Mouse (Mus musculus): ENCODE results near the gene Lypd4. TPM values are rescaled to one million over a fixed set of nuclear protein-coding genes. Genes with fewer than 3 reads are reported as not detected.
A peak's percentile ranks its signal among the peaks of the same experiment; 100 is the strongest.
"Not testable (repeated sequence)": the region's sequence is repeated elsewhere in the genome, so short reads cannot be mapped to it uniquely, and the experiment has no call there.

The Lypd4 gene
- total RNA-seq, 2 experiments from 2014 or later: not detected

DNA sequence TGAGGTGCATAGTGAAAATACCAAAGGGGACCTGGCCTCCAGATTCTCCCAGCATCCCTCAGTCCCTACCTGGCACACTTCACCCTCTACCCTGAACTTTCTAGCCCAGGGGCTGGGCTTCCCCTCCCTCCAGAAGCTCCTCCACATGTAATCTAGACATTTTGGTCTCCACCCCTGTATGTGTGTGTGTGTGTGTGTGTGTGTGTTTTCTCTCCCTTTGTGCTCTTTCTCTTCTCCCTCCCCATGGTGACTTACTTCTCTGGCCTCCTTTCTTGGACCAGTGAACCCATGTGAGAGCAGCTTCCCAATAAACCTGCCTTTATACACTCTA lies 16.5 kb downstream of the Lypd4 start:
- ATAC-seq (replicated peaks; ENCODE audit: low FRiP score, poor library complexity, severe bottlenecking): peak; percentile 57; the same call in 1 of the 2 replicates

DNA sequence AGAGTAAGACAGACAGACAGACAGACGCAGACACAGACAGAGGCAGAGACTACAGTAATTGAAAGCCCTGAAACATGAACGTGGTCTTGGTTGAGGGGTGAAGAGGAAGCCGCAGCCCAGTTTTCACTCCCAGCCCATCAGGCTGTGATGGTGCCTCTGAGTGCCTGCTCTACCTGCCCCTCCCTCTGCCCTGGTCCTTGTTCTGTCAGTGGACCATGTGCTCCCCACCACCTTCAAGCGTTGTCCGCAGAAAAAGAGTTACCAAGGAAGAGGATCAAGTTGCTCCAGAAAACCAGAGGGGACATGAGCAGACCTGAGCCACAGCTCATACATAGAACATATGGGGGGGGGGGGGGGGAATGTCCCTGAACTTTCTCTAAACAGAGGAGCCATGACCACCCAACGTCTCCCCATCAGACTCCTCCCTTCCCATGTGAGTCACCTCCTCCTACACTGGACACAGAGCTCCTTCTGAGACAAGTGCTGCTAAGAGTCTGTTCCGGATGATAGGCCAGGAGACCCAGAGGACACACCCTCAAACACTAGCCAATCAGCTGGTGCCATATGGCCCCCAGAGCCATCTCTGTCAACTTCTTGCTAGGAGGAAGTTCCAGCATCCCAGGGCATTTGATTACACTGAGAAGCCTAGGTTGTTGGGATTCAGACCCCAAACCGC lies 17.0 kb downstream of the Lypd4 start:
- peak; percentile 91 for ATAC-seq (replicated peaks; ENCODE audit: low FRiP score, poor library complexity, severe bottlenecking)

DNA sequence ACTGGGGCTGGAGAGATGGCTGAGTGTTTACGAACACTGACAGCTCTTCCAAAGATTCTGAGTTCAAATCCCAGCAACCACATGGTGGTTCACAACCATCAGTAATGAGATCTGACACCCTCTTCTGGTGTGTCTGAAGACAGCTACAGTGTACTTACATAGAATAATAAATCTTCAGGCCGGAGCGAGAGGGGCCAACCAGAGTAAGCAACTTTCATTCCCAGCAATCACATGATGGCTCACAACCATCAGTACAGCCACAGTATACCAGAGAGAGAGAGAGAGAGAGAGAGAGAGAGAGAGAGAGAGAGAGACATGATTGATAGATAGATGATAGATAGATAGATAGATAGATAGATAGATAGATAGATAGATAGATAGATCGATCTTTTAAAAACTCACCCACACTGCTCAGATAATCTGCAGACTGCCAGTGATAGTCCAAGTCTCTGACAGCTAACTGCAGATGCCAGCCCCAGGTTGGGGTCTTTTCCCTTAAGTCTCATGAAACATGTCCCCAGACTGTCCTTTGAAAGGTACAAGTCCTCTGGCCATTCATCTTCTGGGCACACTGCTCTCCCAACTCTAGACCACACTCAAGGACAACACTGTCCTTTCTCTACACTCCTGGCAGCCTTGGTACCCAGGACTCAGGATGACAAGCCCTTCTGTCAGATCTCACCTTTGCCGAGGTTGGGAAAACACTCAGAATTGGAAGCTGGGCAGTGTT lies 18.0 kb downstream of the Lypd4 start:
- ATAC-seq (replicated peaks; ENCODE audit: low FRiP score, poor library complexity, severe bottlenecking): no peak

DNA sequence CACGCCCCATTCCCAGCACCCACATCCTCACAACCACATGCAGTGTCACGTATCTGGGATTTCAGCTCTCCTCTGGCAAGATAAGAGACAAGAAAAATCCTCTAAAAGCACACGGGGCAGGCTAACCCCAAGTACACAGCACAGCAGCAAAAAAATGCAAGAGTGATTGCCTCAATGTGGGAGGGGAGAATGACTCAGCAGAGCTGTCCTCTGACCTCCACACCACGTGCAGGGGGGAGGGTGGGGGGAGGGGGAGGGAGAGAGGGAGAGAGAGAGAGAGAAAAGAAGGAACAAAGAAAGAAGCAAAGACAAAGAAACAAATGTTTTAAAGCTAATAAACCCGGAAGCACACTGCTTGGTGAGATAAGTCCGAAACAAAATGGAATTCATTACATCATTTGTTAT lies 18.8 kb downstream of the Lypd4 start:
- peak; percentile 69 for ATAC-seq (replicated peaks; ENCODE audit: low FRiP score, poor library complexity, severe bottlenecking)

DNA sequence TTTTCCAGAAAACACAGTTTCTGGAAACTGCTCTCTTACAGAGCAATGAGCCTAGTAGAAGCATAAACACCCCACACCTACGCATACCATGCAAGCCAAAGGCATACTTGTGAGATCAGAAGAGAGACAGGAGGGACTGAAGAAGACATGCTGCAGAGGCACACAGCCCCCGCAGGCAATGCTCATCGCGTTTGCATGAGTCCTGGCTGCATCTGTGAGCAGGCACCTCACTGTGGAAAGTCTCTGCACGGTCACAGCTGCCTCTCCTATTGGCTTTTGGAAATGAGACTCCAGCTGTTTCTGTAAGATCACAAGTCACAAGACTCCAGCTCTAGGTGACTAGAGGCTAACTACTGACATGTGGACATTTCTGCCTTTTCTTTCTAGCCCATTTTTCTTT lies 19.6 kb downstream of the Lypd4 start:
- no peak for ATAC-seq (replicated peaks; ENCODE audit: low FRiP score, poor library complexity, severe bottlenecking)

DNA sequence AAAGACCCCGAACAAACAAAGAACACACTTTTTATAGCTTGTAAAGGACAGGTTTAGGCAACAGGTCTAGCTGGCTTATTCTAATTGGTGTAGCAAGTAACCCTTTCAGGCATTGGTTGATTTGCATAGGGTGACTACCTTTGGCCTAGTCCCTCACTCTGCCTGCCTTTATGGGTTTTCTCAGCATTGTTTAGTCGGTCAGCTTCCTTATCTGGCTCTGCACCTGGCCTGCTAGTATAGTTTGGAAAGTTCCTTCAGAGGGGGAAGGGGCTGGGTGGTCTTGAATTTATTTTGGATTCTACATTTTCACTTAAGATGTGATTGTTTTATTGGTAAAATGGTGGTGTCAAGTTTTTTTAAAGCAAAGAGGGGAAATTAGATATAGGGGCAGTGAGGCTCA lies 23.2 kb downstream of the Lypd4 start:
- not testable (repeated sequence) for ATAC-seq (replicated peaks; ENCODE audit: low FRiP score, poor library complexity, severe bottlenecking)

DNA sequence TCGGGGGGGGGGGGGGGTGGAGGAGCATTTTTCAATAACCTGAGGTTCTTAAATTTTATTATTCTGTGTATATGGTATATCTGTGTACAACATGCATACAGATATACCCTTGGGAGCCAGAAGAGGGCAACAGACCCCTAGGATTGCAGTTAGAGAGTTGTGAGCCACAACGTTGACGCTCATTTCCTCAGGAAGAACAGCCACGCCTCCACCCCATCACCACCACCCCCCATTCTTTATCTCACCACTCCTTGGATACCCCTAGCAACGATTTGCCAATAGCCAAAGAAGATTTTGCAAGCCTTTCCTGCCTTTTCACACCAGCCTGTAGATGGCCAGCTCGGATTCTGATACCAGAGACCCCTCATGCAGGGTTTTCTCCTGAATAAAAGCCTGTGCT lies 24.0 kb downstream of the Lypd4 start:
- no peak for ATAC-seq (replicated peaks; ENCODE audit: low FRiP score, poor library complexity, severe bottlenecking)

DNA sequence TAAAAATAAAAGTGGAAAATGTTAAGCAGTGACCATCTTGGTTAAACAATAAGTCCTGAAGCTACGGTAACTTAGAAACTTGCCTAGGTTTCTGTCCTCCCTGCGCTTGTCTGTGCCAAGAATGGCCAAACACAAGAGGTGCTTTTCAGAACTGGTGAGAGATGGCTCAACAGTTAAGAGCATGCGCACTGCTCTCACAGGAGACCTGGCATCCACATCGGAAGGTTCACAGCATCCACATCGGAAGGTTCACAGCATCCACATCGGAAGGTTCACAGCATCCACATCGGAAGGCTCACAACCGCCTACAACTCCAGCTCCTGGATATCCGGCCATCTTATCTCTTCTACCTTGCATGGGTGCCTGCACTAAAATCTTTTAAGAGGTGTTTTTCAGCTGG lies 24.6 kb downstream of the Lypd4 start:
- ATAC-seq (replicated peaks; ENCODE audit: low FRiP score, poor library complexity, severe bottlenecking): no peak

DNA sequence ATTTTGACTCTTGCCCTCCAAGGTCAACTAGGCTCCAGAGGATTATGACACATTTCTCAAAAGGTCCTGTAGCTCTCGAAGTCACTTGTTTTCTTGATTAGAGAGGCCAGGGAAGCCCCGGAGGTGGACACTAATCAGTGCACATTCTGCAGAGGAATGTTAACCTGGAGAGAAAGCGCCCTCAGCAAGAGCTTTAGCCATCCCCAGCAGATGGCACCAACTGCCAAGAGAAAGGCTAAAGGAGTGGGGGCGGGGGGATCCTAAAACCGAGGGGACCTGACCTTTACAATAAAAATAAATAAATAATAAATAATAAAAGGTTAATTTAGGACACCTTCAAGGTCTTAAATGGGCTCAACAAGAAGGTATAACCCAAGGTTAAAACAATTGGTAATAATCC lies 25.6 kb downstream of the Lypd4 start:
- no peak for ATAC-seq (replicated peaks; ENCODE audit: low FRiP score, poor library complexity, severe bottlenecking)

DNA sequence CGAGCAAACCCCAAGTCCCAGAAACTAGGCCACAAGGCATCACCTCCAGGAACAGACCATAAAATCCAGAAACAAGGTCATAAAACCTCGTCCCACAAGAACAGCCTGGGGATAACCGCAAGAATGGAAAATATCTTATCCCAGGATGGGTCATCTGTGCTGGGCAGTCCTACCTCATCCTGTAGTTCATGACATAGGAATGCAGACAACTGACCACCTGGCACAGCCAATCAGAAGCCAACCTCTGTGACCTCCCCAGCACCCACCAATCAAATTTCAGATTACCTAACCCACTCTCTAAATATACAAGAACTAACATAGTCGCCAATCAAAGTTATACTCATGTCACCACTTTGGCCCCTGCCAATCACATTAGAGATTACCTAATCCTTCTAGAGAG lies 28.7 kb downstream of the Lypd4 start:
- ATAC-seq (replicated peaks; ENCODE audit: low FRiP score, poor library complexity, severe bottlenecking): no peak

DNA sequence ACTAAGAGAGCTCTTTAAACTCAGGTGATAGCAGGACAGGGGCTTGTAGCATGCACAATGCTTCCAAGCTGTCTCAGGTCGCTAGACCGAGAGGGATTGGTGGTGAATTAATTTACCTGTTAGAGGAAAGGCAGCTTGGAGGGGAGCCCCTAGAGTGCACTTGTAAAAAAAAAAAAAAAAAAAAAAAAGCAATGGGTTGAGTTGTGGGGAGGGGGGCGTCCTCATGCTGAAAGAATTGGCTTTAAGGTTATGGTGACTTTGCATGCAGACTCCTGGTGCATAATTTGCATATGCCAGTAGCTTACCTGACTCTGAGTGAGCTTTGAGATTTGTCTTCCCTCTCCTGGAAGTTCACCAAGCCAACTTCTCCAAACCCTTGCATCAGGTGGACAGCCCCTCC lies 29.4 kb downstream of the Lypd4 start:
- ATAC-seq (replicated peaks; ENCODE audit: low FRiP score, poor library complexity, severe bottlenecking): no peak

DNA sequence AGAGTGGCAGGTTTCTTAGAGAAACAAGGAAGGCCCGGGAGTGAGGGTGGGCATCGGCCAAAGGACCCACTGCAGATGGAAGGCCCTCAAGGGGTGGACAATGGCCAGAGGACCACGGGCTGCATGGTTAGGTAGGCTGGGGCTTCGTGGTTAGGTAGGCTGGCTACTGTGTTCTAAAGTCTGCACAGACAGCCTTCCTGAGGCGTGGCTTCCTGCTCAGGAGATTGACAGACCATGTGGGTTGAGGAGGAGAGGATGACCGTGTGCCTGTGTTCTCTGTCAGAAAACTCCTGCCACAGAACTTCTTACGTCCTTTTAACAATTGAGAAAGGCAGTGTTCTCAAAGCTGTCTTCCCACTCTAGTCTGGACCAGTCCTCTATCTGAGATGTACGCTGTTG lies 30.3 kb downstream of the Lypd4 start:
- no peak for ATAC-seq (replicated peaks; ENCODE audit: low FRiP score, poor library complexity, severe bottlenecking)

DNA sequence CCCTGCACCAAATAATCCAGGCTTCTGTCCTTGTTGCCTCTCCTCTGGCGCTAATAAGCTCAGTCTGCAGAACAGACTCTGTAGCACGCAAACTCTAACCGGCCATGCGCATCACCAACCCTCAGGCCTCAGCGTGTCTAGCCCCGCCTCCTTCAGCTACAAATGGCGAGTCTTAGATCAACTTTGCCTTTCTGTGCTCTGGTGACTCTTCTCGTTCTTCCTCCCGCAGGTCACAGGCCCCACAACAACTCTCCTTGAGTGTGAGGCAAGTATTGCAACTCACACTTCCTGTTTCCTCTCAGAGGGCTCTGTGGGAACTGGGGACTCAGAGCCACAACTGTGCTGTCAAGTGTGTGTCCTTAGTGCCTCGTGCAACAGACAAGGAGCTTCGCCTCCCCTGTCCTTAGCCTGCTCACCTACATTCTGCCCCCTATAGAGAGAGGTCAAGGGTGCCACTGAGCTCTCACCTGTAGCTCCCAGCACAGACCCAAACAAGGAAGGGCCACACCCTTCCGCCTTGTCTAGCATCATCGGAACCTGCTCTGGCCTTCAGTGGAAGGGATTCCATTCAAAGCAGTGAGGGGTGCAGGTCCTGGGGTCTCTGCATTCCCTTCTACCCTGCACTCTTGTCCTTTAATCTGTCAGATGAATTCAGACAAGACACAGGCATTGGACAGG lies 30.9 kb downstream of the Lypd4 start:
- 0 out of 2 replicates have a peak, but pooled peaks have one; percentile 20 for ATAC-seq (replicated peaks; ENCODE audit: low FRiP score, poor library complexity, severe bottlenecking)

DNA sequence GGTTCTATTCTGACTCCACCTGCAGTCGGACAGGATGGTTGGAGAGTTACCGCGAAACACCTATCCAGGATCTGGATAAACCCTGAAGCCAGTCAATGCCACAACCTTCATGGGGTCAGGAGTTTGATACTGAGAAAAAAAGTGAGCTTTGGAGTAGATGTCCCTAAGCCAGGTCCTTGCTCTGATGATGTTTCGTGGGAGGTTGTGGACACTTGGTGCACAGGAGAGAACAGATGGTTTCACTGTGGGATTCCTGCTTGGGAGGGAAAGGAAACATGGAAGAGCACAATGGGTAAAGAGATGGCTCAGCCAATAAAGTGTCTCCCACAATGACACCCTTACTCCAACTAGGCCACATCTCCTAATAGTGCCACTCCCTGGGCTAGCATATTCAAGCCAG lies 42.6 kb downstream of the Lypd4 start:
- no peak for ATAC-seq (replicated peaks; ENCODE audit: low FRiP score, poor library complexity, severe bottlenecking)

DNA sequence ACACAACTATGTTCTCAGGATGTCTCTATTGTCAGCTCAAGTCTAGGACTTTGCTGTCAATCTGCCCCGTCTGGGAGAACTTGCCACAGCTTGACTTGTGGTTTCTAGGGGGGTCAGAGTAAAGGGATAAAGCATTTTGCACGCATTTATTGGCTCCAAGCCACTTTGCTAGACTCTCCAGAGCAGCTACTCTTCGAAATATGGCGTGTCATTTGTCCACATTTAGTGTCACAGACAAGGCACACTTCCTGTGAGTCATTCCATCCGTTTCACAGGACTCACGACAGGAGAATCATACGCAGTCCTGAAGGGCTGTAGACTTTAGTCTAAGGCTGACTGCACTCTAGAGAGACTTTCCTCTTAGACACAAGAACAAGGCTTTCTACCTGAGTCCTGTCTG lies 45.3 kb downstream of the Lypd4 start:
- ATAC-seq (replicated peaks; ENCODE audit: low FRiP score, poor library complexity, severe bottlenecking): no peak

DNA sequence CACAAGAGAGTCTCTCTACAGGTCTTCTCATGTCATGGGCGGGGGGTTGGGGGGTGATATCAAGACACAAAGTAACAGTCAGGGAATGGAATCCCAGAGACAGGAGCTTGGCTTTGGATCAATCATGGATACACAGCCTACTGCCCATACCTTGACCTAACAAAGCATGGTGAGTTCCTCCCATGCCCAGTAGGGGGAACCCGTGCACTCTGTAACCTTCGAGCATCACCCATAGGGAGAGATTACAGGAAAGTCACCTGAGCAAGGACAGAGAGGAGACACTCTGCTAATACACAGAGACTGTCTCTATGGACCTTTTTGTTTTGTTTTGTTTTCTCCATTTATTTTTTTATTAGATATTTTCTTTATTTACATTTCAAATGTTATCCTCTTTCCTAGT lies 52.2 kb downstream of the Lypd4 start:
- ATAC-seq (replicated peaks; ENCODE audit: low FRiP score, poor library complexity, severe bottlenecking): peak; percentile 80

Other genes starting within 250 kb of the Lypd4 start
- not detected in 2 replicates for gene Lypd3, start 233.4 kb downstream of the Lypd4 start, total RNA-seq (2015; ENCODE audit: low replicate concordance)
- gene Lypd3, start 233.4 kb downstream of the Lypd4 start, total RNA-seq (2017; ENCODE audit: low replicate concordance): not detected in 2 replicates
- gene Tex101, start 193.3 kb downstream of the Lypd4 start, total RNA-seq (2015; ENCODE audit: low replicate concordance): not detected in 2 replicates
- gene Tex101, start 193.3 kb downstream of the Lypd4 start, total RNA-seq (2017; ENCODE audit: low replicate concordance): not detected in 2 replicates
- not detected in 2 replicates for gene BC049730, start 160.7 kb downstream of the Lypd4 start, total RNA-seq (2015; ENCODE audit: low replicate concordance)
- gene BC049730, start 160.7 kb downstream of the Lypd4 start, total RNA-seq (2017; ENCODE audit: low replicate concordance): not detected in 2 replicates
- gene Gm4763, start 143.0 kb downstream of the Lypd4 start, total RNA-seq (2015; ENCODE audit: low replicate concordance): not detected in 2 replicates
- gene Gm4763, start 143.0 kb downstream of the Lypd4 start, total RNA-seq (2017; ENCODE audit: low replicate concordance): not detected in 2 replicates
- gene Cd177, start 109.6 kb downstream of the Lypd4 start, total RNA-seq (2015; ENCODE audit: low replicate concordance): 66.3 and 90.3 TPM in 2 replicates
- gene Cd177, start 109.6 kb downstream of the Lypd4 start, total RNA-seq (2017; ENCODE audit: low replicate concordance): 93.1 and 113 TPM in 2 replicates
- 5.4 and 9.2 TPM in 2 replicates for gene Ceacam10, start 92.7 kb downstream of the Lypd4 start, total RNA-seq (2015; ENCODE audit: low replicate concordance)
- 3.9 and 9.7 TPM in 2 replicates for gene Ceacam10, start 92.7 kb downstream of the Lypd4 start, total RNA-seq (2017; ENCODE audit: low replicate concordance)
- gene Gm9844, start 7.7 kb downstream of the Lypd4 start, total RNA-seq (2015; ENCODE audit: low replicate concordance): not detected in 2 replicates
- gene Gm9844, start 7.7 kb downstream of the Lypd4 start, total RNA-seq (2017; ENCODE audit: low replicate concordance): 1.4 TPM in 1 of 2 replicates, not detected in the other
- gene Dmrtc2, start 116 bp upstream of the Lypd4 start, total RNA-seq (2015; ENCODE audit: low replicate concordance): not detected in 2 replicates
- not detected in 2 replicates for gene Dmrtc2, start 116 bp upstream of the Lypd4 start, total RNA-seq (2017; ENCODE audit: low replicate concordance)
- gene Rps19, start 14.4 kb upstream of the Lypd4 start, total RNA-seq (2015; ENCODE audit: low replicate concordance): 474 and 634 TPM in 2 replicates
- 204 and 237 TPM in 2 replicates for gene Rps19, start 14.4 kb upstream of the Lypd4 start, total RNA-seq (2017; ENCODE audit: low replicate concordance)
- 0.84 and 0.96 TPM in 2 replicates for gene Cd79a, start 27.4 kb upstream of the Lypd4 start, total RNA-seq (2015; ENCODE audit: low replicate concordance)
- 0.43 TPM in 1 of 2 replicates, not detected in the other for gene Cd79a, start 27.4 kb upstream of the Lypd4 start, total RNA-seq (2017; ENCODE audit: low replicate concordance)
- 39.7 and 42.3 TPM in 2 replicates for gene Arhgef1, start 33.0 kb upstream of the Lypd4 start, total RNA-seq (2015; ENCODE audit: low replicate concordance)
- 25.0 and 31.2 TPM in 2 replicates for gene Arhgef1, start 33.0 kb upstream of the Lypd4 start, total RNA-seq (2017; ENCODE audit: low replicate concordance)
- not detected in 2 replicates for gene Gm4881, start 74.6 kb upstream of the Lypd4 start, total RNA-seq (2015; ENCODE audit: low replicate concordance)
- not detected in 2 replicates for gene Gm4881, start 74.6 kb upstream of the Lypd4 start, total RNA-seq (2017; ENCODE audit: low replicate concordance)
- gene Rabac1, start 102.8 kb upstream of the Lypd4 start, total RNA-seq (2015; ENCODE audit: low replicate concordance): 11.7 and 35.0 TPM in 2 replicates
- gene Rabac1, start 102.8 kb upstream of the Lypd4 start, total RNA-seq (2017; ENCODE audit: low replicate concordance): 11.0 and 11.3 TPM in 2 replicates
- 11.5 and 14.6 TPM in 2 replicates for gene Atp1a3, start 136.0 kb upstream of the Lypd4 start, total RNA-seq (2015; ENCODE audit: low replicate concordance)
- 3.8 and 4.9 TPM in 2 replicates for gene Atp1a3, start 136.0 kb upstream of the Lypd4 start, total RNA-seq (2017; ENCODE audit: low replicate concordance)
- gene Grik5, start 202.4 kb upstream of the Lypd4 start, total RNA-seq (2015; ENCODE audit: low replicate concordance): 4.0 and 8.1 TPM in 2 replicates
- 6.6 and 14.4 TPM in 2 replicates for gene Grik5, start 202.4 kb upstream of the Lypd4 start, total RNA-seq (2017; ENCODE audit: low replicate concordance)
- 1.9 and 2.7 TPM in 2 replicates for gene Zfp574, start 202.6 kb upstream of the Lypd4 start, total RNA-seq (2015; ENCODE audit: low replicate concordance)
- gene Zfp574, start 202.6 kb upstream of the Lypd4 start, total RNA-seq (2017; ENCODE audit: low replicate concordance): 2.0 and 2.1 TPM in 2 replicates